Mouse (Mus musculus): ENCODE measurements around the gene Ctse. TPM values are rescaled to one million over a fixed set of nuclear protein-coding genes. Genes with fewer than 3 reads are reported as not detected.
A peak's percentile ranks its signal among the peaks of the same experiment; 100 is the strongest.

Ctse gene
- total RNA-seq, 2 experiments from 2014 or later, result not detected

GRCm38 (mm10) chr1:131714388-131715337 lies 76.6 kb downstream of the Ctse start:
- no peak for DNase-seq (ENCODE audit: low spot score in 2 of 2)

GRCm38 (mm10) chr1:131718952-131719694 lies 81.0 kb downstream of the Ctse start:
- TF ChIP-seq CTCF (conservative IDR thresholded peaks at IDR 0.05), result no peak
- DNase-seq (ENCODE audit: low spot score in 2 of 2), result no peak
- Histone ChIP-seq H3K27ac (no peak overlapping the region), H3K4me3 (no peak overlapping the region)

More at GRCm38 (mm10) chr1:131714388-131715337, 76.6 kb downstream of the Ctse start:
- H3K27ac ChIP-seq, result no peak overlapping the region
- H3K4me3 ChIP-seq, result no peak overlapping the region
- peak; percentile 42; the same call in 1 of the 2 replicates for TF ChIP-seq CTCF (conservative IDR thresholded peaks at IDR 0.05)

DNA sequence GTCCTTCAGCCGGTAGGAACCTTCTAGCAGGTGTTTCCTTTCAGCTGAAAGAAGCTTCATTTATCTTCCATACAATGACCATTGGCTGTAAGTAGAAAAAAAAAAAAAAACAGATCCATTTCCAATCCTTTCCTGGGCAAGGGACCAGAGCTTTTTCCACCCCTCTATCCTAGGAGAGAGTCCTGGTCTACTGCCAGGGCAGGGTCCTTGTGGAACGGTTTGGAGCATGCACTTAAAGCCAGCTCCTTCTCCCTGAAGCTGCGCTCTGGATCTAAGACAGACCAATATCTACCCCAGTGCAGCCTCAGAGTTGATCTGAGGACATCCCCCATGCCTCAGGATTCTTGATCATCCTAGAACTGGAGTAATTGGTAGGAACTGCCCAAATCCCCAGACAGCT lies 83.9 kb downstream of the Ctse start:
- TF ChIP-seq CTCF (conservative IDR thresholded peaks at IDR 0.05), result no peak
- H3K27ac ChIP-seq, result no peak overlapping the region
- DNase-seq (ENCODE audit: low spot score in 2 of 2), result no peak
- no peak overlapping the region for H3K4me3 ChIP-seq

GRCm38 (mm10) chr1:131723549-131723948 lies 85.4 kb downstream of the Ctse start:
- no peak for TF ChIP-seq CTCF (conservative IDR thresholded peaks at IDR 0.05)

More at GRCm38 (mm10) chr1:131723549-131723948, 85.4 kb downstream of the Ctse start:
- Histone ChIP-seq H3K27ac (no peak overlapping the region), H3K4me3 (no peak overlapping the region)
- no peak for DNase-seq (ENCODE audit: low spot score in 2 of 2)

Other genes with a start within 250 kb of the Ctse start
- gene Srgap2, start 111.0 kb upstream of the Ctse start, total RNA-seq (2021), result 10 to 100 TPM; 83.4 to 92.0 TPM
- gene Fam72a, start 110.4 kb upstream of the Ctse start, total RNA-seq (2021), result 1 to 10 TPM in 1 of 2 experiments, under 1 TPM in 1; 0.88 to 1.7 TPM
- under 1 TPM; 0.20 to 0.37 TPM for gene Avpr1b, start 39.1 kb upstream of the Ctse start, total RNA-seq (2021)
- 1 to 10 TPM in 1 of 2 experiments, under 1 TPM in 1; 0.83 to 1.6 TPM for gene Rab7b, start 50.4 kb downstream of the Ctse start, total RNA-seq (2021)
- gene Slc26a9, start 105.7 kb downstream of the Ctse start, total RNA-seq (2021), result under 1 TPM; 0.07 to 0.15 TPM
- 1 to 10 TPM; 2.0 to 2.9 TPM for gene Pm20d1, start 159.1 kb downstream of the Ctse start, total RNA-seq (2021)
- gene Slc41a1, start 189.2 kb downstream of the Ctse start, total RNA-seq (2021), result 10 to 100 TPM; 62.6 to 62.9 TPM
- gene Rab29, start 228.9 kb downstream of the Ctse start, total RNA-seq (2021), result 1 to 10 TPM; 7.2 to 9.1 TPM

Measured in layer of hippocampus, adult 2 months (tissue).